Mouse (Mus musculus) G1E (cell line): ENCODE data around the gene C5ar1.

Experiments used
- CTCF ChIP-seq: IDR thresholded peaks from 2 replicates; pipeline ENCODE4 v1.5.1; 2012; ENCODE audit warnings: low read depth, low read length, inconsistent platforms, mixed read lengths
- GATA1 ChIP-seq: IDR thresholded peaks from 2 replicates; pipeline ENCODE4 v1.6.1; 2012; ENCODE audit warnings: borderline replicate concordance, low read length, inconsistent platforms, mixed read lengths
- GATA2 ChIP-seq: IDR thresholded peaks from 2 replicates; pipeline ENCODE4 v1.6.1; 2012; ENCODE audit warnings: low read depth, low read length, inconsistent platforms, borderline replicate concordance
- POLR2AphosphoS5 ChIP-seq: IDR thresholded peaks from 2 replicates; pipeline ENCODE4 v1.6.1; 2012; ENCODE audit warnings: low read depth, low read length, inconsistent platforms; ENCODE audit not compliant: insufficient replicate concordance
- TAL1 ChIP-seq: conservative IDR thresholded peaks from 2 replicates; pipeline ENCODE4 v1.6.1; 2012; ENCODE audit warnings: low read depth, low read length, inconsistent platforms, mixed read lengths

DNA sequence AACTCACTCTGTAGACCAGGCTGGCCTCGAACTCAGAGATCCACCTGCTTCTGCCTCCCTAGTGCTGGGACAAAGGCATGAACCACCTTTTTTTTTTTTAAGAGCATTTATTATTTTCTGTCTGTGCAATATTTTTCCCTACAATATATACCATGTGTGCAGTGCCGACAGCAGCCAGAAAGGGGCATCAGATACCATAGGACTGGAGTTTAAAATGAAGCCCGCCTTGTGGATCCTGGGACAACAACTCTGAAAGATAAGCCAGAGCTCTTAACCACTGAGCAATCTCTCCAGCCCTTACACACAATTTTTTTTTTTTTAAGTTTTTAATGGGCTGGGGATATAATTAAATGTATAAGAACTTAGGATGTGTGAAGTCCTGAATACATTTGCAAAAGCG, 35.0 kb upstream of the C5ar1 start:
- TF ChIP-seq GATA1: no peak
- no peak for TF ChIP-seq CTCF
- TF ChIP-seq POLR2AphosphoS5: no peak
- TF ChIP-seq TAL1: no peak
- no peak for TF ChIP-seq GATA2
